14 mouse cellular contexts compared by ENCODE assay signal in genomic region chr8:112191846-112192245, GRCm38 (mm10).
DNase-seq lines count a peak whose midpoint lies in the region; ATAC-seq lines count a peak whose summit lies in the region.
"Had no signal": no experiment of that assay in that cellular context is flagged by ENCODE, and none has a peak within 500 bp of the region (broad histone marks: within the 10 kb centered on the region; RNA-seq: fewer than 3 reads in every experiment).

No protein-coding gene starts in this region.

- H3K9ac ChIP-seq in midbrain, embryonic 13.5 days (replicated peaks), result no peak overlapping the region
- no peak overlapping the region for H3K9ac ChIP-seq in hindbrain, embryonic 13.5 days
- H3K9ac ChIP-seq: heart, embryonic 15.5 days; limb, embryonic 12.5 days; neural tube, embryonic 12.5 days had no signal

- H3K27me3 ChIP-seq in midbrain, embryonic 13.5 days, result no peaks in the 10 kb centered on the region
- H3K27me3 ChIP-seq in hindbrain, embryonic 13.5 days, result no peaks in the 10 kb centered on the region
- H3K27me3 ChIP-seq: heart, embryonic 15.5 days; limb, embryonic 12.5 days; megakaryocyte, embryonic 14.5 days; neural tube, embryonic 12.5 days had no signal

- no peak overlapping the region for H3K4me3 ChIP-seq in midbrain, embryonic 13.5 days (replicated peaks)
- H3K4me3 ChIP-seq in hindbrain, embryonic 13.5 days, result no peak overlapping the region
- H3K4me3 ChIP-seq: heart, embryonic 15.5 days; limb, embryonic 12.5 days; megakaryocyte, embryonic 14.5 days; neural tube, embryonic 12.5 days had no signal

- DNase-seq in 3T3-L1 (ENCODE audit: low read depth, low spot score), result peak; percentile 3
- peak; percentile 78 for DNase-seq in Muller cell, postnatal 12 days (ENCODE audit: inconsistent ontology term)
- peak; percentile 58 to 83 for DNase-seq in cerebellum, postnatal 14 days
- DNase-seq in layer of hippocampus, postnatal 36 days, result peak; percentile 27 to 29
- no peak for DNase-seq in spleen, adult 12 weeks (ENCODE audit: low spot score)
- DNase-seq: adrenal gland, postnatal 14 days; thymus, postnatal 36 days had no signal

- no peaks in the 10 kb centered on the region for H3K9me3 ChIP-seq in midbrain, embryonic 13.5 days
- no peaks in the 10 kb centered on the region for H3K9me3 ChIP-seq in hindbrain, embryonic 13.5 days
- H3K9me3 ChIP-seq: heart, embryonic 15.5 days; limb, embryonic 12.5 days; neural tube, embryonic 12.5 days had no signal

- H3K27ac ChIP-seq in midbrain, embryonic 13.5 days, result no peak overlapping the region
- H3K27ac ChIP-seq in hindbrain, embryonic 13.5 days, result no peak overlapping the region
- H3K27ac ChIP-seq: heart, embryonic 15.5 days; limb, embryonic 12.5 days; neural tube, embryonic 12.5 days had no signal

- peaks cover 5% of the 10 kb centered on the region; the same call in 1 of the 2 replicates for H3K4me1 ChIP-seq in midbrain, embryonic 13.5 days (replicated peaks)
- 0 out of 2 replicates have a peak, but pooled peaks cover 7% of the 10 kb centered on the region for H3K4me1 ChIP-seq in hindbrain, embryonic 13.5 days (replicated peaks)
- H3K4me1 ChIP-seq: heart, embryonic 15.5 days; limb, embryonic 12.5 days; megakaryocyte, embryonic 14.5 days; neural tube, embryonic 12.5 days had no signal

- no peaks in the 10 kb centered on the region for H3K36me3 ChIP-seq in midbrain, embryonic 13.5 days
- H3K36me3 ChIP-seq in hindbrain, embryonic 13.5 days, result no peaks in the 10 kb centered on the region
- H3K36me3 ChIP-seq: heart, embryonic 15.5 days; limb, embryonic 12.5 days; neural tube, embryonic 12.5 days had no signal

- no peak overlapping the region for H3K4me2 ChIP-seq in midbrain, embryonic 13.5 days (replicated peaks)
- no peak overlapping the region for H3K4me2 ChIP-seq in hindbrain, embryonic 13.5 days
- H3K4me2 ChIP-seq: heart, embryonic 15.5 days; limb, embryonic 12.5 days; neural tube, embryonic 12.5 days had no signal

- WGBS in midbrain, embryonic 13.5 days, result 82% methylated on average over 3 of the region's 3 CpGs
- WGBS in hindbrain, embryonic 13.5 days, result 73% methylated on average over 3 of the region's 3 CpGs

- no peak for ATAC-seq in midbrain, embryonic 13.5 days
- ATAC-seq in hindbrain, embryonic 13.5 days (ENCODE audit: low FRiP score), result no peak
- ATAC-seq: intestine, embryonic 16.5 days had no signal
